Mouse (Mus musculus): ENCODE results near the gene Uts2b.

DNA sequence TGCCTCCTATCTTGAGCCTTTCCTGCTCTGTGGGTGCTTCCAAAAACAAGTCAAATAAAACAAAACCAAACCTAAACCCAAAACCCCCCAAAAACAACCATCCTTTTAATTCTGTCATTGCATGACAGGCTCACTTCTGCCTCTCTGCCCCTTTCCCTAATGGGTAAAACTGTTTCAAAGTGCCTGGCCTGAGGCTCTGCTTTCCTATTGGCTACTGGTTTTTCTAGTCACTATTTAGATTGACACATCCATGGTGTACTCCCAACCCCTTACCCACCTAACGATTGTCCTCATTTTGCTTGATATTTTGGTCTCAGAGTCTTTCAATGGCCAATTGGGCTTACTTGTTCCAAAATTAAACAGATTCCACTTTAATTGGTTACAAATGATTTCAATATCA lies 15.6 kb upstream of the Uts2b start:
- TF ChIP-seq POLR2A (IDR thresholded peaks at IDR 0.05; ENCODE audit: insufficient read depth, low read depth, low read length) (no peak), CTCF (IDR thresholded peaks at IDR 0.05) (no peak), EP300 (IDR thresholded peaks at IDR 0.05; ENCODE audit: insufficient read depth, low read depth, low read length) (no peak)

Measured in heart, adult 2 months (tissue).